Mouse (Mus musculus): ENCODE results near the gene Il2ra.
"Not testable (repeated sequence)": the region's sequence is repeated elsewhere in the genome, so short reads cannot be mapped to it uniquely, and the experiment has no call there.

Gene Il2ra

DNA sequence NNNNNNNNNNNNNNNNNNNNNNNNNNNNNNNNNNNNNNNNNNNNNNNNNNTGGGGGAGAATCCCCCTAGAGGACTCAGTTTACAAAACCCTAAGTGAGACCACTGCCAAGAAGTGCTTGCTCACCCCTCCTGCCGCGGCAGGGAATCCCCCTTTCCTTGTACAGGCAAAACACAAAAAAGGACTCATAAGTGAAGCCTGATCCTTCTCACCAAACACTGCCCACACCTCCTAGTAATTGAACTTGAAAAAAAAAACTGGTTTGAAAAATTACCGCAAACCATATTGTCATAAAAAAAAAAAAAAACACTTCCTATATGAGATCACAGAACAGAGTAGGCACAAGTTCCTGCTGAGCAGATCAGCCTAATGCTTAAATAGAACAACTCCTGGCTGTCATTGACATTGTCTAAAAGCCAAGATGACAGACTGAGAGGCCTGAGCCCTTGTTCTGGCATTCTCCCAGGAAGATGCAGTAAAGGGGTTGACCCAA, at the start of gene Il2ra:
Il2ra (plus strand) TSS at position 357 of the 491 bp plus-strand sequence.
- DNase-seq (ENCODE audit: low spot score in 2 of 2): no peak

DNA sequence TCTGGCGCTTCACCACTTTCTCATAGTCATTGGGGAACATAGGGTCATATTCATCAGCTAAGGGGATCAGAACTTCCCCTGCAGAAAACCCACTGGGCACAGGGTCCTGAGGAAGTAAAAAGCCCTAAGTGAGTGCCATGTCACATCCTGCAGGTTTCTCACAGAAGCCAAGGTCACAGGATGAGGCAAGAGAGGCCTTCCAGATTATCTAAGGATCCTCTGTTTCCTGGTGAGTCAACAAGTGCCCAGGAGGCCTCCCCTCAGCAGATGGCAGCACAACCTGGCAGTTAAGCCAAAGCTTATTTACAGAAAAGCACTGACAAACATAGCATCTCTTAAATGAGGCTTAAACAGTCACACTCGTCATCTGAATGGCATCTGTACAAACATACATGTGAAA, 45.9 kb upstream of the Il2ra start:
- DNase-seq (ENCODE audit: low spot score in 2 of 2): no peak

DNA sequence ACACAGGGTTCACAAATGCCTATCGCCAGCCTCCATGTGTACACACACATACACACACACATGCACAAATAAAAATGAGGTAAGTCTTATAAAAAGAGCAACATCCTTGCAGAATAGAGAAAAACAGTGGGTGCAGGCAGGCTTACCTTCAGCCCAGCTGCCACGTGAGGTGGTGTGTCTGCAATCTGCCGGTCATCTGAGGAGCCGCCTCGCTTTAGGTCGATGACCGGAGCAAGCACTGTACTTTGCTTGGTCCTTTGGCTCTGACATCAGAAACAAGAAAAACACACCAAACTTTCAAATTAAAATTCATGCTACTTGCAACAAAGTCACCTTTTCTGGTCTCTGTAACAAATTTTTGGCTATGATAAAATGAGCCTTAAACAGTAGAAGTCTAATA, 44.7 kb upstream of the Il2ra start:
- no peak for DNase-seq (ENCODE audit: low spot score in 2 of 2)

DNA sequence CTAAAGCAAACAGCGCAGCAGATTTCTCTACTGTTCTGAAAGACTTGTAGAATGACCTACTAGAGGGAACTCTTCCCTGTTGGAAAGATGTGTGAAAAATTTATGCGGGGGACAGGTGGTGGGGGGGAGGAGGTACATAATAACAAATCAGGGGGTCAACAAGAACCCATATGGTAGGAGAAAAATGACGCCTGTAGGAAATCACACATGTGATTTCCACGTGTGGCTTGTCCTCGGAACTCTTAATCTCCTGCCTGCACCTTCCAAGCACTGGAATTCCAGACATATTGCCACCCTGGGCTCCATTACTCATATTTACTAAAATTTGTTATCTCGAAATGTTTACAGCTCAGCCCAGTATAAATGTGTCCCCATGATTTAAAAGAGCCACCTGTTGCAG, 40.8 kb upstream of the Il2ra start:
- DNase-seq (ENCODE audit: low spot score in 2 of 2): no peak

DNA sequence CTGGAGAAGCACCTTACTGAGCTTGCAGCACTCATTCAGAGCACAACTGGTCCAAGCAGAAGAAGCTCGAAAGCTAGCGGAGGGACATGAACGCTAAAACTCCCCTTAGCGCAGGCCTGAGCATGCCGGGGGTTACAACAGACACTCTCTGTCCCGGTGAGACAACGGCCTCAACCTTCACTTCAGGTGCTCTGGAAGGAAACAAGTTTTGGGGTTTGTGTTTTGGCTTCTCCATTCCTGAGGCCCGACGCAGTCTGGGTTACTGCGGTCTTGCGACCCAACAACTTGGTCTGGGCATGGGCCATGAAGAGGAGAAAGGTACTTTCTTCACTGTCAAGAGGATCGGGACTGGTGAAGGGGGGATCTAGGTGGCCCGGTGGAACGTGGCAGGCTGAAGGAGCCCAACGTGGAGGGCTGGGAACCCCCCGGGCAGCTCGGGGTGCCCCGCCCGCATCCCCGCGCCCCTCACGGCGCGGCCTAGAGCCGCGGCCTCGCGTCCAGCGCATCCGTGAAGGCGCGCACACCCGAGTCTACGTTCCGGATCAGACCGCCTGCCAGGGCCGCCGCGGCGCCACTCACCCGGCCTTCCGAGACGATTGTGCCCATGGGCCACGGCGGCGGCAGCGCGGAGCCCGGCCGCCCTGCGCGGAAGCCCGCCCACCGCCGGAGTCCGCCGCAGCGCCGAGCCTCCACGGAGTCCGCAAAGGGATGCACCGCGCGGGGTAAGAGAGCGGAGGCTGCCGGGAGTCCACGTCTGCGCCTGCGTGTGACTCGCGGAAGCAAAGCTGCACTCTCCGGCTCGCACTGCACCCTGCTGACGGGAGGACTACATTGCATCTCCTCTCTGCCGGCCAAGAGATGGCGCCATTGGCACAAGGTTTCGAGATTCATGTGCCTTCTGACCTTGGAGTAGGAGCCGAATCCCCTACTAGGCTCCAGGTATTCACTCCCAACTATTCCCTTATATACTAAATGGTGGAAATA, 39.8 kb upstream of the Il2ra start:
- peak; percentile 92 to 93 for DNase-seq (ENCODE audit: low spot score in 2 of 2)

DNA sequence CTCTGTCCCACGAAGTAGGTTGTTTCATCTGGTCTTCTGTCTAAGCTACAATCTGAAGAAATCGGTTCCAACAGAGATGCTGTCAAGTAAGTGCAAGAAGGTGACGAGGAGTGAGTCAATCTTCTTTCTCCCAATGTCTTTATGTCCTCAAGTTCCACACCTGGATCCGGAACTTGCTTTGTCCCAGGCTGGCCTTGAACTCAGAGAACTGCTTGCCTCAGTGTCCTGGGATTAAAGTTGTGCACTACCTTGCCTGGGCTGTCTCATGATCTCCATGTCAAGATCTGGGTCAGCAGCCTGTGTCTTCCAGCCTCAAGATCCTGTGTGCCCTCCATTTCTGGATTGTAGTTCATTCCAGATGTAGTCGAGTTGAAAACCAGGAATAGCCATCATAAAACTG, 38.6 kb upstream of the Il2ra start, which contains the start of gene Rbm17:
Rbm17 (minus strand) TSS at position 101 of the 400 bp plus-strand sequence.
- DNase-seq (ENCODE audit: low spot score in 2 of 2): no peak

DNA sequence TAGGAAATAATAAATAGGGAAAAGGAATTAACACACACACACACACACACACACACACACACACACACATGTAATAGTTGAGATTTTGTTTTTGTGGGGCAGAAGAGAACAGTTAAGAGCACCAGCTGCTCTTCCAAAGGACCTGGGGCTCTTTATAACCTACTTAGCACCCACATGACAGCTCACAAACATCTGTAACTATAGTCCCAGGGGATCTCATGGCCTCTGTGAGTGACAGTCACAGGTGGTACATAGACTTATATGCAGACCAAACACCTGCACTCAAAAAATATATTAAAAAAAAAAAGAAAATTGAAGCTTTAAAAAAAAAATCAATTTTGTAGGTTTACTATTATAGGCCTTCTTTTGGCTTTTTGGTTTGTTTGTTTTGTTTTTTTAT, 37.7 kb upstream of the Il2ra start:
- DNase-seq (ENCODE audit: low spot score in 2 of 2): peak; percentile 6 to 25

DNA sequence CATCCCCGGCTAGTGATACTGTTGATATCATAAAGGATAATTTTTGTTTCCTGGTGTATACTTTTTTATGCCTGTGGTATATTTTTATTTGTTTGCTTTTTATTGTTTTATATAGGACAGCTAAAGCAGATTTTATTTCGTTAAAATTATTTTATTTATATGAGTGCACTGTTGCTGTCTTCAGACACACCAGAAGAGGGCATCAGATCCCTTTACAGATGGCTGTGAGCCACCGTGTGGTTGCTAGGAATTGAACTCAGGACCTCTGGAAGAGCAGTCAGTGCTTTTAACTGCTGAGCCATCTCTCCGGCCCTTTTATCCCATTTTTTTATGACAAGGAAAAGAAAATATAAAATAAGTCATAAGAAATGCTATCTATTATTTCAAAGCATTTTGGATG, 35.9 kb upstream of the Il2ra start:
- not testable (repeated sequence) for DNase-seq (ENCODE audit: low spot score in 2 of 2)

DNA sequence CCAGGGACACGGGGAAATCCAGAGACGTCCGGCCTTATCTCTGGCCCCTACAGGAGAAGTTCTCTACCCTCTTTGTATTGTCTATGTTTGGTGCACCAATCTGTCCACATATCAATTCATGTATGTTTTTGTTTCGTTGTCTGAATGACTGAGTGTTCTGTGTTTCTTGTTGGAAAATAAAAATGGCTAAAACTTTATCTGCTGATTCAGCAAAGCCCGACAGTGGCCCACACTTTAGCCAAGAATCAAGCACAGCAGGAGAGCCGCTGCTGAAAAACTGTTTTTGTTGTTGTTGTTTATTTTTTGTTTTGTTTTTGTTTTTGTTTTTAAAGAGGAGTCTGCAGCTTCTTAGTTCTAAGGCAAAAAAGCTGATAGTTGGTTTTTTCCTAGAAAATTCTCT, 29.7 kb upstream of the Il2ra start:
- not testable (repeated sequence) for DNase-seq (ENCODE audit: low spot score in 2 of 2)

DNA sequence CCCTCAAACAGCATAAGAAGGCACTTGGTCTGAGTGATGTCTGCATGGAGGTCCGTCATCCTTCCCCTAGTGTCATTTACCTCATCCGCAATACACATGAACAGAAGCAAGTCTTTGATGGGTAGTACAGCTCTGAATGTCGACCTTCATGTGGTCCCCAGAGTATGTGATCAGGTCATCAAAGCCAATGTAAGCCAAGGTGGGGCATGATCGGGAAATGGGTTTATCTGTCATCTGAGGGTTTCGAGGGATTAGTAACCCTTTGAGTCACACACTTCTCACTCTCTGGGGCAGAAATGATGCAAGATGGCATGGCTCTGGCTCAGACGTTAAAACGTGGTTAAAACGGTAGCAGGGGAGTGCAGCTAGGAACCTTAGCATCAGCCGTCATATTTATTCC, 25.8 kb upstream of the Il2ra start:
- no peak for DNase-seq (ENCODE audit: low spot score in 2 of 2)

DNA sequence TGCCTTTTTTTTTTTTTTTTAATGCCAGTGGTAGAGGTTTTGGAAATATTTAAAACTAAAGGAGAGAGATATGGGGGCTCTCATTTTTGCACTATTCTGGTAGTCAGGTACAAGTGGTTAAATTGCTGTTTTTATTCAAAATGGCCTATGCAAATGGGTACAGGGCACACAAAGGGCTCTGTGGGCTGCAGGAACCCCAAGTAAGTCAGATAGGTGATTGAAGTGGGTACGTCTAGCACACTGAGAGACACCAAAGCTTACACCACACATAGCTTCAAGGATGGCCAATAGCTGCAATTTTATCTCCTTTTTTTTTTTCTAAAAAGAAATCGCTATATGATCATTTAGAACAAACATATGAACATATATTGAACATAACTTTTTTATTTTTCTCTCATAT, 23.0 kb upstream of the Il2ra start:
- no peak for DNase-seq (ENCODE audit: low spot score in 2 of 2)

DNA sequence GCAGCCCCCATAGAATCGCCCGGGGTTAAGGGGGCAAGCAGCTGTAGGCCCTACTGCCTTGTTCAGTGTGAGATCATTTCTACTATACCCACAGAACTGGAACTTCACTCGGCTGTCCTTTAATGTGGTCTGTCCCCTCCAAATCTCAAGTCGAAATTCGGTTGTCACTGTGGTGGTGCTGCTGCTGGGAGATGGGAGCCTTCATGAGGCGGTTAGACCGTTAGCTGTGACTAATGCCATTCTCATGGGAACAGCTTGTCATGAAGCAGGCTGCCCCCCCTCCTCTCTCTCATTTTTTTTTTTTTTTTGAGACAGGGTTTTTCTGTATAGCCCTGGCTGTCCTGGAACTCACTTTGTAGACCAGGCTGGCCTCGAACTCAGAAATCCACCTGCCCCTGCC, 19.4 kb upstream of the Il2ra start:
- no peak for DNase-seq (ENCODE audit: low spot score in 2 of 2)

DNA sequence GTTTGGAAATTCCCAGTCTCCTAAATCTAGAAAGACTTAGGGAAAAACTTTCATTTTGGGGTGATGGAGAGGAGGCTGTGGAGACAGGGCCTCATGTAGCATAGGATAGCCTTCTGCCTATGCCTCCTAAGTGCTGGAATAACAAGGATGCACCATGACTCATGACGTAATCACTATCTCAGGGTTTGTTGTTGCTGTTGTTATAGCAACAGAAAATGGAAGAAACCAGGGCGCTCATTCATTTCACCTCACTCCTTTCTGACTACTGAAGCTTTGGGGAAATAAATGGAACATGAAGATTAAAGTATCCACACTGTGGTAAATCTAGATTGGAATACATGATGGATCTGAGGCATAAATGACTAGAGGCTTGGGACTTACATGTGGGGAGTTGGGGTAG, 18.9 kb upstream of the Il2ra start:
- no peak for DNase-seq (ENCODE audit: low spot score in 2 of 2)

DNA sequence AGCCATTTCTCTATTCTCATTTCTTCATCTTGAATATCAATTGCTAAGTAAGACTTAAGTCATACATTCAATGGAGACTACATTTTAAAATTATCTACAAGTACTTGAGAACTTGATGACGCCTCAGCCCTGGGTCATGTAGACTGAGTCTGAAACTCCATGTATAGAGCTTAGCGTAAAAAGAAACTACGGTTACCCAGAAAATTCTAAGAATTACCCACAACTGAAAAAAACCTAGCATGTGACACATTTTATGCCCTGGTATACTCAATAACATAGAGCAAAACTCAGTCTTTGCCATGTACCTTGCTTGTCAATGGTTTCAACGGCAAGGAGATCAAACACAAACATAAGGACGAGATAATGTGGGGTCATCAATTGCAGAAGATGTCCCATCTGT, 16.7 kb upstream of the Il2ra start, which contains the start of gene Gm17490:
Gm17490 (minus strand) TSS at position 375 of the 400 bp plus-strand sequence.
- DNase-seq (ENCODE audit: low spot score in 2 of 2): no peak

DNA sequence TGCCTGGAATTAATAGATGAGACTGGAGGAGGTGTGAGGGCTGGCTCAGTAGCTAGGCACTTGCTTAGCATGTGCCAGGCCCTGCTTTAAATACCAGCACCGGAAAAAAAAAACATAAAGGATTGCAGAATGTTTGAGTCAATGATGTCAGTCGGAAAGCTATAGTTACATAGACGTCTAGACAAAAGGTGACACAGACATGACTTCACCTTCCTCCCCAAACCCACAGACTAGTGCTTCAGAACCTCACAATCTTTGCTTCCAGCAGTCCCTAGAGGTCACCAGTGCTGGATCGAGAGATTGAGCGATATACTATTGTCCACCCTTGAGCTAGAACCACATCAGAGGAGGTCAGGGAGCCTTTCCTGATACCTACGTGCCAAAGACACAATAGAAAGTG, 7.6 kb upstream of the Il2ra start:
- no peak for DNase-seq (ENCODE audit: low spot score in 2 of 2)

DNA sequence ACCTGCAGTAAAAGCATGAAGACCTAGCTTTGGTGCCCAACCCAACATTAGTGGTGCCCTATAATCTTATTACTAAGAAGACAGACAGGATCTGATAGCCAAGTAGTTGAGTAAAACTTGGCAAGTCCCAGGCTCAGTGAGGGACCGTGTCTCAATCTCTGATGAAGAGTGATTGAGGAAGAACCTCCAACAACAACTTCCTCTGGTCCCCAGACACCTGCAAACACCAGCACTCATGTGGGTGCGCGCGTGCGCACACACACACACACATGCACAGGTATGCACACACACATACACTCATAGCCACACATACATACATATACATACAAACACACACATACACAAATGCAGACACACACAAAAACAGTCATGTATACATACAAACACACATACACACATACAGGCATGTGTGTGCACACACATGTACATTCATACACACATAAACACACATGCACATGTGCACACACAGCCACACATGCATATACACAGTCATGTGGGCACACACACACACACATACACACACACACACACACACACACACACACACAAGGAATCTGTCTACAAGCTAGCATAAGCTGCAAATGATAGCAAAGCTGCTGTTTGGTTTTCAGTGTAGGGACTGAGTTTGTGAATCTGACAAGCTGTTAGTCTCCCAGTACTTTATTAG, 7.0 kb upstream of the Il2ra start:
- peak; percentile 55 to 66 for DNase-seq (ENCODE audit: low spot score in 2 of 2)

DNA sequence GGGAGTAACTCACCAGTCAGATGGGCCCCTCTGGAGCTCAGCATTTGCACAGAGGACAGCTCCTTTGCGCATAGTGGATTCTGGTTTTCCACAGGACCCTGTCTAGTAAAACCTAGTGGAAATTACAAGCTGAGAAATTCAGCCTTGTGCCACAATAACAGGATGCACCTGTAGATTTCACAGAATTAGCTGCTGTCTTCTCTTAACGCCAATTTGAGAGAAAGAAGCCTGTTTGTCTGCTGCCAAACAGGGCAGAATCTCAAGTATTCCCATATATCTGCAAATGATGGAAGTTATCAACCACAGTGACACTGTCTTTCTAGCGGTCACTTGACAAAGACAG, 6.5 kb upstream of the Il2ra start:
- peak in 1 of 2 experiments; percentile 38 for DNase-seq (ENCODE audit: low spot score in 2 of 2)

DNA sequence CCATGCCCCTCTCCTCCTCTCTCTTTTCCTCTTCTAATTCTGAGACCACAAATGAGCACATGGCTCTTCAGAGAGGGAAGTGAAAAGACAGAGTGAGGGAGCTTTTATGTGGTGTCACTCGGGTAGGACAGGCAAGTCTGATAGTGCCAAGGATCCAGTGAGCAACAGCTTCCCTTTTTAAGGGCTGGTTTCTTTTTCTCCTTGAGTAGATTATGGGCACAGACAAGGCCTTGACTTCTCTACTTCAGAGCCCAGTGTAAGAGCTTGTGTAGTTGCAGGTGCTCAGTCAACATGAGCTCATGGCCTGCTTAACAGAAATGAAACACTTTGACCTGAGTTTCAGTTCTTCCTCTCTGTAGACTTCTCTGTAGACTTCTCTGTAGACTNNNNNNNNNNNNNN, 5.5 kb upstream of the Il2ra start:
- DNase-seq (ENCODE audit: low spot score in 2 of 2): peak; percentile 75 to 77

DNA sequence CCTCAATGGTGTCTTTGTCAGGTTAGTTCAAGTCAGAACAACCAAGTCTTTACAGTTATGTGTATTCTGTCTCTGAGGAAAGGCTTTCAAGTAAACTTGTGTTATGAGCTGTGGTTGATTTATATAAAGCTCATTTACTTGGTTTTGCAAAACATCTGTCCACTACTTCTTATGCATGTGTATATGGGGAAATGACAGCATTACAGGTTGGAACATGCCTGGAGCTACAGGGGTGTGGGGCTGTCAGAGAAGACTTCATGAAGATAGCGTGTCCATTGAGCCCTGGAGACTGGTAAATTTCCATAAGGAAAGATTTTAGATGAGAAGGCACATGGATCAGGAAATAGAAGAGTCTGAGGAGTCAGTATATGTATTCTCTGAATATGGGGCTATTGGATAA, 1.4 kb downstream of the Il2ra start:
- DNase-seq (ENCODE audit: low spot score in 2 of 2): no peak

DNA sequence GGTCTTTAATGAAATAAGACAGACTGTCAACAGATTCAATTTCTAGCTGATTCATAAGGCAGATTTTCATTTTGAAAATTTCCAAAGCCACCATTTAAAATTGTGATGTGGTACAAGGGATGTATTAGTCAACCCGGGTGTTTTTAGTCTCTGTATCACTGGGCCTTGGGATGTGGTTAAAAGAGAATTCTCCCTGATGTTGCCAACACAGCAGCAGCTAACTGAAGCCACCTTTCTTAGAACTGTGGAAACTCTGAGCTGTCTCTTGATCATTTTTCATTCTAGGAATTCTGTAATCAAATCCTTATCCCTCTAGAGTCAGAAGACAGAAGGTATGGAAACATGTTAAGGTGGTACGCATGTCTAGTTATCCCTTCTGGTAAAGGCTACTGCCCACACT, 2.7 kb downstream of the Il2ra start:
- no peak for DNase-seq (ENCODE audit: low spot score in 2 of 2)

DNA sequence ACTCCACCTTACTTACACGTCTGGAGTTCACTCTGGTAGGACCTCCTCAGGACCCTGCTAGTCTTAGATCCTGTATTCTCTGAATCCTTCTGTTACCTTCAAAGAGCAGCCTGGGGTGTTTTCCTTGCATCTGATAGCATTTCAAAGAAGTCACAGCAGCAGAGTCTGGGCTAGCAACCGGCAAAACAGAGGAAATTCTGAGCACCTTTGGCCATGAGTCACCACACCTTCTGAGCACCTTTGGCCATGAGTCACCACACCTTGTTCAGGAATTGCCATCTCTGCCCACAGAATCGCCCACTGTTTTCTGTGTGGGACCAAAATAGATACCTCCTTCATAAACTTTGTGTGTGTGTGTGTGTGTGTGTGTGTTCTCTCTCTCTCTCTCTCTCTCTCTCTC, 8.9 kb downstream of the Il2ra start:
- DNase-seq (ENCODE audit: low spot score in 2 of 2): no peak

DNA sequence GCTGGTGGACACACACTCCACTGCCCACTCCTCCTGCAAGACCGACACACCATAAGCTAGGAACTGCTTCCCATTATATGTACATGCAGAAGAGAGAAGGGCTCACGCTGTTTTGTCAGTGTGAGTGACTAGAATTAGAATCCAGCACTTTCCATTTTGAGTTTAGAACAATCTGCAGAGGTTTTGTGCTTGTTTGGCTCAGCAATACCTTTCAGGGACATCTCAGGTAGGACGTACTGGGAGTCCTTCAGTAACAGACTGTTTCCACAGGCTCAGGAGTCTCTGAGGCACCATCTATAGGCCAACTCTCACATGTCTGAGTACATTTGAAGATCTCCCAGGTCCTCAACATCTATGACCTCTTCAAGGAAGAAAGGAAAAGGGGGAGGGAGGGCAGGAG, 9.6 kb downstream of the Il2ra start:
- no peak for DNase-seq (ENCODE audit: low spot score in 2 of 2)

DNA sequence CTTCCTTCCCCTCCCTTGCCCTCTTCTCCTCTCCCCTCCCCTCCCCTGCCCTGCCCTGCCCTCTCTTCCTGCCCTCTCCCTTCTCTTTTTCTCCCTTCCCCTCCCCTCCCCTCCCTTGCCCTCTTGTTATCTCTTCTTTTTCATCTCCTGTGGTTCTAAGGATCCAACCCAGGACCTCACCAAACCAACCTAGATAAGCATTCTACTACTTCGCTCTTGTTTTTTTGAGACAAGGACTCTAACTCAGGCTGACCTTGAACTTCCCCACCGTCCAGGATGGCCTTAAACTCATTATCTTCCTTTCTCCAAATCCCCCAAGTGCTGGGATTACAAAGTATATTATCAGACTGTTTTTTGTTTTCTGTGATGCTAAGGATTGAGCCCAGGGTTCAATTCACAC, 10.2 kb downstream of the Il2ra start:
- DNase-seq (ENCODE audit: low spot score in 2 of 2): no peak

All from spleen, postnatal 36 days (tissue).